Mouse (Mus musculus): ENCODE measurements at regions not wholly inside any gene's neighbourhood (a gene's known extent, or its start where the extent isn't known, plus 50 kb on each side); places are given as distances from the start of the nearest gene placed in this dataset.

DNA sequence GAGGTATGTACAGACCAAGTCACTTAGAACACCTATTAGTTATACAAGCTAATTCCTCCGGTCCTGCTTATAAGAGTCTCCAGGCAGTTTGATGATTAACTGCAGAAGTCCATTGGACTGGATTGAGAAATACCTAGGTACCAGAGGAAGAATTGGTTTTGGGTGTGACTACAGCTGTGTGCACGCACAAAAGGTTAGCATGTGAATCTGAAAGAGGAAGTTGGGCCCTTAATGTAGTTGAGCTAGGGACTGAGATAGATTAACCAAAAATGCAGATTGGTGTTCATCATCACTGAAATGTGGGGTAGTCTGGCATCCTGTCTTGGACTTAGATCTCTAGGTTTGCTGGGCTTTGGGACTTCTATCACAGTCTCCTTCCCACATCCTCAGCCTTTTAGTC is 100.8 kb upstream of the Smarca2 start:
- no peak overlapping the region for H3K9ac ChIP-seq (ENCODE audit: control insufficient read depth, low read depth, low read length, poor library complexity, severe bottlenecking)
- TF ChIP-seq ELF1 (IDR thresholded peaks at IDR 0.05; ENCODE audit: low read depth, low read length) (no peak), RCOR1 (IDR thresholded peaks at IDR 0.05; ENCODE audit: low read depth, low read length) (no peak), TCF12 (IDR thresholded peaks at IDR 0.05; ENCODE audit: low read depth, low read length) (no peak), MAFK (IDR thresholded peaks at IDR 0.05; ENCODE audit: borderline replicate concordance, low read depth, low read length) (no peak), GABPA (IDR thresholded peaks at IDR 0.05; ENCODE audit: low read depth, low read length) (no peak), ZMIZ1 (IDR thresholded peaks at IDR 0.05; ENCODE audit: low read depth, low read length) (no peak), NELFE (IDR thresholded peaks at IDR 0.05; ENCODE audit: low read depth, low read length) (no peak), UBTF (IDR thresholded peaks at IDR 0.05; ENCODE audit: borderline replicate concordance, insufficient read depth, low read depth, low read length) (no peak), CTCF (IDR thresholded peaks at IDR 0.05 in 2 of 3, conservative IDR thresholded peaks at IDR 0.05 in 1 of 3; ENCODE audit: control insufficient read depth in 1 of 3, insufficient read depth in 1 of 3, low read depth in 2 of 3, low read length in 3 of 3, poor library complexity in 1 of 3, severe bottlenecking in 1 of 3) (no peak), TAL1 (IDR thresholded peaks at IDR 0.05; ENCODE audit: low read length) (no peak), HCFC1 (IDR thresholded peaks at IDR 0.05; ENCODE audit: low read depth, low read length) (no peak), SIN3A (IDR thresholded peaks at IDR 0.05; ENCODE audit: low read length) (no peak), MAX (IDR thresholded peaks at IDR 0.05; ENCODE audit: low read length) (no peak), E2F4 (IDR thresholded peaks at IDR 0.05; ENCODE audit: borderline replicate concordance, low read depth, low read length) (no peak), RAD21 (IDR thresholded peaks at IDR 0.05; ENCODE audit: low read depth, low read length) (no peak), NRF1 (IDR thresholded peaks at IDR 0.05; ENCODE audit: insufficient read depth, low read depth, low read length, poor library complexity, severe bottlenecking) (no peak), ZKSCAN1 (IDR thresholded peaks at IDR 0.05; ENCODE audit: low read depth, low read length) (no peak), ETS1 (IDR thresholded peaks at IDR 0.05; ENCODE audit: low read depth, low read length) (no peak), SMC3 (IDR thresholded peaks at IDR 0.05; ENCODE audit: low read depth, low read length) (no peak), KAT2A (conservative IDR thresholded peaks at IDR 0.05; ENCODE audit: low read depth, low read length) (no peak)
- H3K27me3 ChIP-seq (ENCODE audit: control insufficient read depth in 1 of 2, insufficient read depth in 2 of 2, low read length in 2 of 2), result no peaks in the 10 kb centered on the region
- H3K4me1 ChIP-seq (ENCODE audit: control insufficient read depth in 1 of 2, insufficient read depth in 2 of 2, low read length in 2 of 2), result no peaks in the 10 kb centered on the region
- H3K9me3 ChIP-seq (replicated peaks; ENCODE audit: insufficient read depth, low read length), result no peaks in the 10 kb centered on the region
- no peaks in the 10 kb centered on the region for H3K36me3 ChIP-seq (ENCODE audit: control insufficient read depth in 1 of 2, insufficient read depth in 2 of 2, low read length in 2 of 2)
- DNase-seq (ENCODE audit: low read depth, low spot score), result no peak
- no peak overlapping the region for H3K4me3 ChIP-seq (ENCODE audit: control insufficient read depth in 1 of 2, insufficient read depth in 1 of 2, low read depth in 2 of 2, low read length in 2 of 2)
- no peaks in the 10 kb centered on the region for H3K79me2 ChIP-seq (ENCODE audit: control insufficient read depth, insufficient read depth, low read length, poor library complexity)
- no peak overlapping the region for H3K27ac ChIP-seq (ENCODE audit: control insufficient read depth, low read depth, low read length)

DNA sequence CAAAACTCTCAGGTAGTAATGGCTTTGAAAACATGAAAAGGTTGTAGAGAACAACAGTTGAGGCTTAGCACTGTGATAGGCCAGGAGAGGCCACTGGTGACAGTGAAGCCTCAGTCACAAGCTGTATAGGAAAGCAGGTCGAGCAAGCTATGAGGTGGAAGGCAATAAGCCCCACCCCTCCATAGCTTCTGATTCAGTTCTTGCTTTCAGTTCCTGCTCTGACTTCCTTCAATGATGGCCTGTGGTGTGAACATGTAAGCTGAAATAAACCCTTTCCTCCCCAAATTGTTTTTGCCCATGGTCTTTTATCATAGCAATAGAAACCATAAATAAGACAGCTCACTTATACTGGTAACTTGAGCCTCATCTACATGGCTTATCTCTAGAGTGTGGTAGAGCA is 98.0 kb upstream of the Smarca2 start:
- H3K4me1 ChIP-seq (ENCODE audit: control insufficient read depth in 1 of 2, insufficient read depth in 2 of 2, low read length in 2 of 2), result no peaks in the 10 kb centered on the region

More for the DNA sequence above, 98.0 kb upstream of the Smarca2 start:
- Histone ChIP-seq H3K9me3 (replicated peaks; ENCODE audit: insufficient read depth, low read length) (no peaks in the 10 kb centered on the region), H3K4me3 (ENCODE audit: control insufficient read depth in 1 of 2, insufficient read depth in 1 of 2, low read depth in 2 of 2, low read length in 2 of 2) (no peak overlapping the region), H3K27me3 (ENCODE audit: control insufficient read depth in 1 of 2, insufficient read depth in 2 of 2, low read length in 2 of 2) (no peaks in the 10 kb centered on the region), H3K36me3 (ENCODE audit: control insufficient read depth in 1 of 2, insufficient read depth in 2 of 2, low read length in 2 of 2) (no peaks in the 10 kb centered on the region), H3K79me2 (ENCODE audit: control insufficient read depth, insufficient read depth, low read length, poor library complexity) (no peaks in the 10 kb centered on the region), H3K27ac (ENCODE audit: control insufficient read depth, low read depth, low read length) (no peak overlapping the region), H3K9ac (ENCODE audit: control insufficient read depth, low read depth, low read length, poor library complexity, severe bottlenecking) (no peak overlapping the region)
- no peak for TF ChIP-seq USF1 (IDR thresholded peaks at IDR 0.05; ENCODE audit: low read depth, low read length)
- no peak for DNase-seq (ENCODE audit: low read depth, low spot score)
